Mouse (Mus musculus) left cerebral cortex, adult 8-10 months (tissue): ENCODE results near the gene Atl1. TPM values are rescaled to one million over a fixed set of nuclear protein-coding genes. Genes with fewer than 3 reads are reported as not detected.

ENCODE experiments used
- DNase-seq, 2 experiments: peaks; one replicate each; pipeline ENCODE4 v3.0.0; 2022; ENCODE audit warnings: low spot score in 2 of 2
- total RNA-seq, 4 experiments: library from RNA; stranded (reverse); gene quantifications; 2 replicates each; pipeline ENCODE4 v1.2.4; 2022

Atl1 gene
- total RNA-seq, 4 experiments from 2014 or later, result 216 to 228 (median 225) TPM

GRCm38 (mm10) chr12:69937731-69938130 is 45.3 kb downstream of the Atl1 start:
- DNase-seq, result no peak

- no peak for DNase-seq
Measured at GRCm38 (mm10) chr12:69939291-69939690, 46.9 kb downstream of the Atl1 start.

- no peak for DNase-seq
Measured at GRCm38 (mm10) chr12:69941655-69942329, 49.4 kb downstream of the Atl1 start.

GRCm38 (mm10) chr12:69945861-69946260 is 53.4 kb downstream of the Atl1 start:
- no peak for DNase-seq

GRCm38 (mm10) chr12:69947502-69947901 is 55.1 kb downstream of the Atl1 start:
- no peak for DNase-seq

GRCm38 (mm10) chr12:69957378-69957777 is 65.0 kb downstream of the Atl1 start:
- DNase-seq, result no peak

GRCm38 (mm10) chr12:69962468-69962867 is 70.1 kb downstream of the Atl1 start:
- DNase-seq, result peak; percentile 40 to 49

GRCm38 (mm10) chr12:69963141-69963540 is 70.7 kb downstream of the Atl1 start:
- DNase-seq, result no peak

- DNase-seq, result no peak
Measured at GRCm38 (mm10) chr12:69965644-69966043, 73.2 kb downstream of the Atl1 start.

- no peak for DNase-seq
Measured at GRCm38 (mm10) chr12:69966071-69966470, 73.7 kb downstream of the Atl1 start.

GRCm38 (mm10) chr12:69967112-69967511 is 74.7 kb downstream of the Atl1 start:
- no peak for DNase-seq

GRCm38 (mm10) chr12:69968154-69968553 is 75.7 kb downstream of the Atl1 start:
- no peak for DNase-seq

- no peak for DNase-seq
Measured at GRCm38 (mm10) chr12:69973666-69974065, 81.3 kb downstream of the Atl1 start.

GRCm38 (mm10) chr12:69976688-69977087 is 84.3 kb downstream of the Atl1 start:
- DNase-seq, result no peak

GRCm38 (mm10) chr12:69977376-69977998 is 85.1 kb downstream of the Atl1 start:
- no peak for DNase-seq

GRCm38 (mm10) chr12:69982874-69983273 is 90.5 kb downstream of the Atl1 start:
- no peak for DNase-seq

- no peak for DNase-seq
Measured at GRCm38 (mm10) chr12:69985546-69985945, 93.1 kb downstream of the Atl1 start.

GRCm38 (mm10) chr12:69986241-69986762 is 93.9 kb downstream of the Atl1 start:
- no peak for DNase-seq

- DNase-seq, result peak; percentile 78 to 83
Measured at GRCm38 (mm10) chr12:69986786-69987497, 94.5 kb downstream of the Atl1 start, which contains the start of gene Sav1. Gene Sav1, minus strand, starts transcription at chr12:69987002.

GRCm38 (mm10) chr12:69995382-69995781 is 103.0 kb downstream of the Atl1 start:
- no peak for DNase-seq

- no peak for DNase-seq
Measured at GRCm38 (mm10) chr12:69998186-69998983, 106.0 kb downstream of the Atl1 start.
